Mouse (Mus musculus) neutrophil, adult 59 days (primary cell): ENCODE data around the gene Slc5a2. TPM values are rescaled to one million over a fixed set of nuclear protein-coding genes. Genes with fewer than 3 reads are reported as not detected.

Source experiments
- total RNA-seq, 2 experiments: library from RNA; stranded (reverse); gene quantifications; 1 replicate in 1 of 2; 2 replicates in 1 of 2; pipeline ENCODE4 v1.2.4; 2023

Slc5a2 gene
- total RNA-seq = not detected

DNA sequence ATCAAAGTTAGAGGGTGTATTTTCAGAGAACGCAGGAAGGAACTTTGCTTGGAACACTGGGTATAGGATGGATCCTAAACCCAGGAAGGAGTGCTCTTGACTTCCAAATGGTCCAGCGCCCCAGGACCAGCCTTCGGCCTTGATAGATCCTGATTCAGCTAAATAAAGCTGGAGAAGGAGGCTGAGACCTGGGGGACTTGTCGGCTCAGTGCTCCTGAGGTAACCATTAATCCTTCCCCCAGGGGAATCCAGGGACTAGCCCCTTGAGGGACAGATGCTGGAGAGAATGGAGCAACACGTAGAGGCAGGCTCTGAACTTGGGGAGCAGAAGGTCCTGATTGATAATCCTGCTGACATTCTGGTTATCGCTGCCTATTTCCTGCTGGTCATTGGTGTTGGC is at the start of gene Slc5a2:
Slc5a2 (plus strand) TSS at position 247 of the 400 bp plus-strand sequence.

DNA sequence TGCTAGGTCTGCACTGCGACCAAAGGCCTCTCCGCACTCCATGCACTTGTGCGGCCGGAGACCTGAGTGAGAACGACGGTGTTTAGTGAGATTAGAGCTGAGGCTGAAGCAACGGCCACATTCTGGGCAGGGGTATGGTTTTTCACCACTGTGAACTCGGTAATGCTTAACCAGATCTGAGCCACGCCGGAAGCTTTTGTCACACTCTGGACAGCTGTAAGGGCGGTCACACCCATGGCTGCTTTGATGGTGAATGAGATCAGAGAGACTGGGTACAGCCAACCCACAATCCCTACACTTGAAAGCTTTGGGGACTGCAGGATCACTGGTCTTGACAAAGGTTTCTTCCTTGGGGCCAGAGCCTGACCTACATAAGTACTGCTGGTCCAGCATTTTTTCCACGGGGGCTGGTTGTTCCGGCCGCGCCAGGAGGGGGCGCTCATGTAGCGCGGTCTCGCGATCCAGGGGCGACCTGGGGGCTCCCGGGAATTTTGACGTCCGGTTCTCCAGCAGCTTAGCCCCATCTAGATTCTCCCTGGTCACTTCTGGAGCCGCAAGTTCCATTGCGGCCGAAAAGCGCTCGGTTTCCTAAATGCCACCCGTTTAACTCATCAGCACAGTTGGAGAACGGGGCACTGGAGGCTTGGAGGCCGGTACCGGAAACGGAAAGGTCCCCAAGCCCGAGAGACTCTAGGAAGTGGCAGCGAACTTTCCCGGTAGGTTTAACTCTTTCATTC is 28.4 kb upstream of the Slc5a2 start, which contains the start of gene Armc5:
Armc5 (plus strand) TSS at position 487 of the 737 bp plus-strand sequence.

DNA sequence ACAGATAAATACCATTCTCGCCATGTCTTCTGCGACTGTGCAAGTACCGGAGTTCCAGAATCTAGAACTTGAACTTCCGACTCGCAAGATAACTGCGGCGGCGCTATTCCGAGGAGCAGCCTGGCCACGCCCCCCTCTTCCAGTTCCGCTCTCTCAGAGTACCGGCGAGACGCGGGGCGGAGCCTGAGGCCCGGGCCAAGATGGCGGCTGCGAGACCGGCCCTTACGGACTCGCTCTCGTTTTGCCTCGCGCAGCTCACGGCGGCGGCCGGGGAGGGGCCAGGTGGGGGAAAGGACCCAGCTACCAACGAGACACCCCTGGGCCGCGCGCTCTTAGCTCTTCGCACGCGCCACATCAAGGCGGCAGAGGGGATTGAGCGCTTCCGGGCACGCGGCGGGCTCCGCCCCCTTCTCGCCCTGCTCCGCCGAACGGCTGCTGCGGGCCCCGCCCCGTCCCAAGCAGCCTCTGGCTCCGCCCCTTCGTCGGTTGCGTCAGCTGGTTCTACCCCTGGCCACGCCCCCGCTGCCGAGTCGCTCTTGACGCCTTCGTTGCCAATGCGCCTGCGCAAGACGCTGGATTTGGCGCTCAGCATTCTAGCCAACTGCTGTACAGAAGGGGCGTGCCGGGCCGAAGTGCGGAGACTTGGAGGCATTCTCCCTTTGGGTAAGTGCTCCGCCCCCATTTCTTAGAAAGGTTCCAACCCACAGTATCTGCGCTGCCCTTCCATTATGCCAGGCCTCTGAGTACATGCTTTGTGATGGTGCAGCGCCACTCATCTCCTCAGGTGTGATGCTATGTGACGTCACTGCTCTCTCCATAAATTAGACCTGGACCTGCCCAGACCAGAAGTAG is 27.3 kb upstream of the Slc5a2 start, which contains the start of gene 9130023H24Rik:
9130023H24Rik (minus strand) TSS at position 105 of the 852 bp plus-strand sequence.

DNA sequence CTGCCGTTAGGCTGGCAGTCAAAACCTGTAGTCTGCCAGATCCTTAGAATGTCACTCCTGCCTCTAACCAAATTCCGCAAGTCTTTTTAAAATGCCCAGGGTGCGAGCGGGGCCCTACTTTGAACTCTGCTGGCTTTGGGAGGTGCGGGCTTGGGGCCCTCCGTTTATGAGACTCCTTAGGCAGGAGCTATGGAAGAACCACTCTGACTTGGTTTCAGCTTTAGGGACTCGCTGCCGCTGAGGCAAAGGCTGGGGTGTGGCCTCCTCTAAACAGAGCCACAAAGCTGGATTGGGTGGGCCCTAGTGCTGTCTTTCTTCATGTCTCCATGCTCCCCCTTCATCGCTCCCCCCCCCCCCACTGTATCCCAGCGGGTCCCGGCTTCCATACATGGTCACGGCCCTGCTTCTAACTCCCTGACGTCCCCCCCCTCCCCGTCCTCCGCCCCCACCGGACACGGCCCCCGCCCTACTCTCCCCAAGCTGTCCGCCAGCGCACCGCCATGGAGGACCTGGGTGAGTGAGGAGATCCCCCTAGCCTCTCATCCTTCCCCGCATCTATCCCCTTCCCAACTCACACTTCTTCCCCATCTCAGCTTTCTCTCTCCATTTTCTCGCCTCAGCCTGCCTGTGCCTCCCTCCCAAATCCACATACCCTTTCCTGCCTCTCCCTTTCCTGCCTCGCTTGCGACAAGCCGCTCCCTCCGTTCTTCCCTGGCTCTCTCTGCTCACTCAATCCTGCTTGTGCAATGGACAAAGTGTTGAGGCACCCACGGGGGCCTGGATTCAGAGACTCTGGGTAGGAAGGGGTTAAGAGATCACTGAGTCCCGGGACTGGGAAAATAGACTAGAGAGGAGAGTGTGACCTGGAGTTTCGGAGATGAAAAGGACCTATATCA is 18.7 kb upstream of the Slc5a2 start, which contains the start of gene Tgfb1i1:
Tgfb1i1 (plus strand) TSS at position 317 of the 896 bp plus-strand sequence.

DNA sequence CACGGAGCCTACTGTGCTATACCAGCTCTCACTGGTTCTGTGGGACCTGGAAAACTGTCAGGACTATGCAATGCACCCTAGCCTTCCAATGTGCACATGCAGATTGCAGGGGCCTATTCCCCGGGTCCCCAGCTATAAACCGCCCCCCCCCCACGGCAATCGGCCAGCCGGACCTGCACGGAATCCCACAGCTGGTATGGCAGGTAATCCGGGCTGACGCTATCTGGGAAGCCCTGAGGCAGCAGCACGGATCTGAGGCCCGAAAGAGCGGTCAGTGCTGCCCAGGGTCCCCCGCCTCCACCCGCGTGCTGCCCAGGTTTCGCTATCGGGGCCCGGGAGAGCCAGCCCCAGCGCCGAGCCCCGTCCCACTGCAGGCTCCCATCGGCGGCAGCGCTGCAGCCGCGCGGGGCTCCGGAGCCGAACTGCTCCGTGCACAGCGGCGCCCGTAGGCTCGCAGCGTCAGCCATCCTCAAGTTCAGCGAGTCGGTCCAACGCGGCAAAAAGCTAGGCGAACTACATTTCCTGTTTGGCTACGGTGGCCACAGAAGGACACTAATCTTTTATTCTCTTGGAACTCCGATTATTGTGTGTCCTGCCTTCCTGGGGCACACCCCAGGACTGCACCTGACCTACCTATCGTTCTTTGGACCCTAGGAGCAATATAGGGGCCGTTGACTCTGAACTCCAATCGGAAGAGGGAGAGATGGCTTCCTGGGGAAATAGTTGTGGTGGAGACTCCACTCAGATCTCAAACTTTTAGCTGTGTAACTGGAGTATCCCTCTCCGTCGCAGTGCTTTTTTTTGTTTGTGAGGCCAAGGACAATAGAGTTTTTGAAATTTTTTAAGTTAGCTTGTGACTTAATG is 32.4 kb downstream of the Slc5a2 start, which contains the start of gene BC017158:
BC017158 (minus strand) TSS at position 554 of the 864 bp plus-strand sequence.

Other genes with a start within 250 kb of the Slc5a2 start
- 100 to 1,000 TPM; 810 to 844 TPM for gene Itgam, start 203.0 kb upstream of the Slc5a2 start, total RNA-seq
- 10 to 100 TPM; 17.9 to 22.6 TPM for gene Gm49368, start 203.0 kb upstream of the Slc5a2 start, total RNA-seq
- 10 to 100 TPM; 18.0 to 27.4 TPM for gene Itgax, start 136.1 kb upstream of the Slc5a2 start, total RNA-seq
- gene Itgad, start 111.3 kb upstream of the Slc5a2 start, total RNA-seq = 1 to 10 TPM; 1.4 to 1.8 TPM
- under 1 TPM in 1 of 2 experiments, not detected in 1; 0.93 TPM for gene Cox6a2, start 59.3 kb upstream of the Slc5a2 start, total RNA-seq
- gene Armc5, start 28.3 kb upstream of the Slc5a2 start, total RNA-seq = 10 to 100 TPM; 10.5 to 11.5 TPM
- gene 9130023H24Rik, start 27.6 kb upstream of the Slc5a2 start, total RNA-seq = 1 to 10 TPM; 4.7 to 4.9 TPM
- 1 to 10 TPM in 1 of 2 experiments, under 1 TPM in 1; 0.91 to 1.2 TPM for gene Tgfb1i1, start 18.8 kb upstream of the Slc5a2 start, total RNA-seq
- gene BC017158, start 32.5 kb downstream of the Slc5a2 start, total RNA-seq = 10 to 100 TPM; 13.5 to 15.8 TPM
- 10 to 100 TPM; 40.2 to 49.1 TPM for gene Rgs10, start 153.1 kb downstream of the Slc5a2 start, total RNA-seq
- 10 to 100 TPM; 73.4 to 82.6 TPM for gene Tial1, start 196.1 kb downstream of the Slc5a2 start, total RNA-seq